Mouse (Mus musculus) lung, adult 2 months (tissue): ENCODE measurements around the gene Faim.

Source experiments
- CTCF ChIP-seq: fragments of 200-500 bp; IDR thresholded peaks from 2 replicates; pipeline ENCODE4 v1.5.1; 2011; ENCODE audit warnings: mild to moderate bottlenecking, low read length, control low read depth; ENCODE audit not compliant: insufficient read depth
- POLR2A ChIP-seq: fragments of 200-500 bp; IDR thresholded peaks from 2 replicates; pipeline ENCODE4 v1.6.1; 2011; ENCODE audit warnings: low read depth, mild to moderate bottlenecking, control low read depth, low read length, borderline replicate concordance; ENCODE audit errors: extremely low read depth

- TF ChIP-seq POLR2A, result no peak
- no peak for TF ChIP-seq CTCF
These were observed 29.4 kb upstream of the Faim start for GRCm38 (mm10) chr9:98956591-98957381.
